Mouse (Mus musculus): ENCODE measurements around the gene Tmem30b. TPM values are rescaled to one million over a fixed set of nuclear protein-coding genes. Genes with fewer than 3 reads are reported as not detected.
A peak's percentile ranks its signal among the peaks of the same experiment; 100 is the strongest.
"Not testable (repeated sequence)": the region's sequence is repeated elsewhere in the genome, so short reads cannot be mapped to it uniquely, and the experiment has no call there.

Tmem30b gene
- total RNA-seq, 2 experiments from 2014 or later, result 3.0 to 5.8 TPM

- DNase-seq, result no peak
Measured at GRCm38 (mm10) chr12:73558525-73559195, 12.5 kb upstream of the Tmem30b start.

- peak; percentile 84 for DNase-seq
Measured at GRCm38 (mm10) chr12:73554155-73554554, 8.0 kb upstream of the Tmem30b start.

- no peak for DNase-seq
Measured at GRCm38 (mm10) chr12:73548259-73548658, 2.1 kb upstream of the Tmem30b start.

GRCm38 (mm10) chr12:73547646-73548045 lies 1.5 kb upstream of the Tmem30b start:
- DNase-seq, result no peak

GRCm38 (mm10) chr12:73545672-73546085 lies 513 bp downstream of the Tmem30b start:
- DNase-seq, result peak; percentile 56

- DNase-seq, result no peak
Measured at GRCm38 (mm10) chr12:73544736-73545671, 1.2 kb downstream of the Tmem30b start.

- DNase-seq, result no peak
Measured at GRCm38 (mm10) chr12:73543191-73543590, 3.0 kb downstream of the Tmem30b start.

- no peak for DNase-seq
Measured at GRCm38 (mm10) chr12:73540402-73540801, 5.8 kb downstream of the Tmem30b start.

GRCm38 (mm10) chr12:73539151-73539550 lies 7.0 kb downstream of the Tmem30b start:
- no peak for DNase-seq

- not testable (repeated sequence) for DNase-seq
Measured at GRCm38 (mm10) chr12:73538139-73538508, 8.1 kb downstream of the Tmem30b start.

GRCm38 (mm10) chr12:73537499-73538138 lies 8.6 kb downstream of the Tmem30b start:
- DNase-seq, result peak; percentile 48

GRCm38 (mm10) chr12:73534591-73534990 lies 11.6 kb downstream of the Tmem30b start:
- peak; percentile 72 for DNase-seq

GRCm38 (mm10) chr12:73531889-73532479 lies 14.2 kb downstream of the Tmem30b start:
- DNase-seq, result peak; percentile 56

- no peak for DNase-seq
Measured at GRCm38 (mm10) chr12:73529590-73529989, 16.6 kb downstream of the Tmem30b start.

GRCm38 (mm10) chr12:73529131-73529530 lies 17.1 kb downstream of the Tmem30b start:
- DNase-seq, result no peak

- DNase-seq, result not testable (repeated sequence)
Measured at GRCm38 (mm10) chr12:73528142-73528541, 18.1 kb downstream of the Tmem30b start.

- no peak for DNase-seq
Measured at GRCm38 (mm10) chr12:73525254-73525885, 20.8 kb downstream of the Tmem30b start.

GRCm38 (mm10) chr12:73523066-73523465 lies 23.1 kb downstream of the Tmem30b start:
- no peak for DNase-seq

GRCm38 (mm10) chr12:73521944-73522343 lies 24.2 kb downstream of the Tmem30b start:
- DNase-seq, result no peak

GRCm38 (mm10) chr12:73521238-73521841 lies 24.9 kb downstream of the Tmem30b start:
- no peak for DNase-seq

- DNase-seq, result no peak
Measured at GRCm38 (mm10) chr12:73517768-73518167, 28.4 kb downstream of the Tmem30b start.

All from adrenal gland, postnatal 10 days (tissue).